Mouse (Mus musculus): Measurements from ENCODE around the gene Gm9508. TPM values are rescaled to one million over a fixed set of nuclear protein-coding genes. Genes with fewer than 3 reads are reported as not detected.
"Not testable (repeated sequence)": the region's sequence is repeated elsewhere in the genome, so short reads cannot be mapped to it uniquely, and the experiment has no call there.

The Gm9508 gene
- polyA plus RNA-seq, 1 experiment from 2014 or later = not detected

- Histone ChIP-seq H3K9me3 (0 out of 2 replicates have a peak, but pooled peaks cover 9% of the 10 kb centered on the region), H3K36me3 (no peaks in the 10 kb centered on the region), H3K27ac (no peak overlapping the region), H3K4me1 (replicated peaks) (no peaks in the 10 kb centered on the region), H3K9ac (no peak overlapping the region), H3K4me2 (no peak overlapping the region), H3K27me3 (no peaks in the 10 kb centered on the region), H3K4me3 (no peak overlapping the region)
- WGBS = 82% methylated on average over 3 of the region's 3 CpGs
- ATAC-seq (ENCODE audit: low FRiP score) = no peak
Measured at GRCm38 (mm10) chr10:77709831-77710230, 12.8 kb upstream of the Gm9508 start.

- Histone ChIP-seq H3K4me1 (replicated peaks) (no peaks in the 10 kb centered on the region), H3K4me2 (no peak within 1 kb of the TSS), H3K9ac (no peak within 1 kb of the TSS), H3K4me3 (no peak within 1 kb of the TSS), H3K27me3 (no peaks in the 10 kb centered on the region), H3K36me3 (no peaks in the 10 kb centered on the region), H3K9me3 (peaks cover 17% of the 10 kb centered on the region; the same call in 1 of the 2 replicates), H3K27ac (no peak within 1 kb of the TSS)
- no peak for ATAC-seq (ENCODE audit: low FRiP score)
- 93% methylated on average over 1 of the region's 1 CpGs for WGBS
Measured at GRCm38 (mm10) chr10:77706326-77706725, 9.3 kb upstream of the Gm9508 start, which contains the start of gene Gm10272. TSS of gene Gm10272 (plus strand) at chr10:77706626.

GRCm38 (mm10) chr10:77690356-77690807, 6.7 kb downstream of the Gm9508 start, which contains the start of gene Gm19402:
TSS of gene Gm19402 (minus strand) at chr10:77690757.
- H3K4me3 ChIP-seq = not testable (repeated sequence)

GRCm38 (mm10) chr10:77687021-77687420, 10.0 kb downstream of the Gm9508 start:
- 31% methylated on average over 10 of the region's 10 CpGs for WGBS
- Histone ChIP-seq H3K27ac (no peak overlapping the region), H3K36me3 (no peaks in the 10 kb centered on the region), H3K4me1 (replicated peaks) (peaks cover 33% of the 10 kb centered on the region), H3K4me3 (no peak overlapping the region), H3K4me2 (no peak overlapping the region), H3K9me3 (no peaks in the 10 kb centered on the region), H3K27me3 (peaks cover 53% of the 10 kb centered on the region), H3K9ac (no peak overlapping the region)
- ATAC-seq (ENCODE audit: low FRiP score) = no peak

More at GRCm38 (mm10) chr10:77690356-77690807, 6.7 kb downstream of the Gm9508 start, which contains the start of gene Gm19402:
- ATAC-seq (ENCODE audit: low FRiP score); H3K9me3 ChIP-seq; H3K27ac ChIP-seq; H3K36me3 ChIP-seq; H3K9ac ChIP-seq; H3K4me2 ChIP-seq: not testable (repeated sequence)
- 78% methylated on average over 3 of the region's 3 CpGs for WGBS
- H3K4me1 ChIP-seq (replicated peaks) = peaks cover 26% of the 10 kb centered on the region
- H3K27me3 ChIP-seq = peaks cover 36% of the 10 kb centered on the region

- no peak within 1 kb of the TSS for H3K27ac ChIP-seq
- peaks cover 53% of the 10 kb centered on the region for H3K27me3 ChIP-seq
- no peaks in the 10 kb centered on the region for H3K9me3 ChIP-seq
- WGBS = 7% methylated on average over 22 of the region's 22 CpGs
- ATAC-seq (ENCODE audit: low FRiP score) = no peak
- no peak within 1 kb of the TSS for H3K4me2 ChIP-seq
- no peak within 1 kb of the TSS for H3K9ac ChIP-seq
- H3K36me3 ChIP-seq = no peaks in the 10 kb centered on the region
- H3K4me3 ChIP-seq = no peak within 1 kb of the TSS
- H3K4me1 ChIP-seq (replicated peaks) = peaks cover 33% of the 10 kb centered on the region
Measured at GRCm38 (mm10) chr10:77685895-77686664, 11.0 kb downstream of the Gm9508 start, which contains the start of gene Tspear. TSS of gene Tspear (plus strand) at chr10:77686569.

- WGBS = 39% methylated on average over 8 of the region's 8 CpGs
- H3K27me3 ChIP-seq = peaks cover 58% of the 10 kb centered on the region
Measured at GRCm38 (mm10) chr10:77684181-77684580, 12.9 kb downstream of the Gm9508 start.

GRCm38 (mm10) chr10:77682994-77683393, 14.0 kb downstream of the Gm9508 start:
- H3K27me3 ChIP-seq = peaks cover 59% of the 10 kb centered on the region
- no peak overlapping the region for H3K4me3 ChIP-seq
- no peak overlapping the region for H3K4me2 ChIP-seq
- no peak overlapping the region for H3K9ac ChIP-seq
- no peak for ATAC-seq (ENCODE audit: low FRiP score)
- H3K9me3 ChIP-seq = no peaks in the 10 kb centered on the region
- H3K36me3 ChIP-seq = no peaks in the 10 kb centered on the region
- peaks cover 24% of the 10 kb centered on the region for H3K4me1 ChIP-seq (replicated peaks)
- 77% methylated on average over 7 of the region's 7 CpGs for WGBS
- no peak overlapping the region for H3K27ac ChIP-seq

More at GRCm38 (mm10) chr10:77684181-77684580, 12.9 kb downstream of the Gm9508 start:
- H3K4me1 ChIP-seq (replicated peaks) = peaks cover 23% of the 10 kb centered on the region
- no peak overlapping the region for H3K27ac ChIP-seq
- no peak overlapping the region for H3K4me2 ChIP-seq
- no peak overlapping the region for H3K9ac ChIP-seq
- no peak for ATAC-seq (ENCODE audit: low FRiP score)
- H3K4me3 ChIP-seq = no peak overlapping the region
- no peaks in the 10 kb centered on the region for H3K9me3 ChIP-seq
- H3K36me3 ChIP-seq = no peaks in the 10 kb centered on the region

- Histone ChIP-seq H3K4me3 (peak overlapping the region; percentile 37), H3K9ac (peak overlapping the region; percentile 53), H3K27me3 (peaks cover 56% of the 10 kb centered on the region), H3K27ac (no peak overlapping the region), H3K9me3 (no peaks in the 10 kb centered on the region), H3K36me3 (no peaks in the 10 kb centered on the region), H3K4me2 (peak overlapping the region; percentile 71), H3K4me1 (replicated peaks) (peaks cover 14% of the 10 kb centered on the region)
- 0 out of 2 replicates have a peak, but pooled peaks have one; percentile 52 for ATAC-seq (ENCODE audit: low FRiP score)
- under 1% methylated on average over 34 of the region's 35 CpGs for WGBS
Measured at GRCm38 (mm10) chr10:77677562-77677961, 19.5 kb downstream of the Gm9508 start.

GRCm38 (mm10) chr10:77673765-77674164, 23.3 kb downstream of the Gm9508 start:
- H3K9me3 ChIP-seq = no peaks in the 10 kb centered on the region
- no peak overlapping the region for H3K4me3 ChIP-seq
- 59% methylated on average over 13 of the region's 13 CpGs for WGBS
- no peak for ATAC-seq (ENCODE audit: low FRiP score)
- no peak overlapping the region for H3K4me2 ChIP-seq
- peaks cover 47% of the 10 kb centered on the region for H3K27me3 ChIP-seq
- H3K36me3 ChIP-seq = no peaks in the 10 kb centered on the region
- H3K9ac ChIP-seq = no peak overlapping the region
- peaks cover 14% of the 10 kb centered on the region for H3K4me1 ChIP-seq (replicated peaks)
- no peak overlapping the region for H3K27ac ChIP-seq

- Histone ChIP-seq H3K4me1 (replicated peaks) (no peaks in the 10 kb centered on the region), H3K9ac (no peak overlapping the region), H3K4me2 (no peak overlapping the region), H3K27ac (no peak overlapping the region), H3K4me3 (no peak overlapping the region), H3K27me3 (peaks cover 25% of the 10 kb centered on the region), H3K9me3 (no peaks in the 10 kb centered on the region), H3K36me3 (no peaks in the 10 kb centered on the region)
- ATAC-seq (ENCODE audit: low FRiP score) = no peak
- 85% methylated on average over 4 of the region's 4 CpGs for WGBS
Measured at GRCm38 (mm10) chr10:77671519-77671918, 25.5 kb downstream of the Gm9508 start.

GRCm38 (mm10) chr10:77670710-77671109, 26.3 kb downstream of the Gm9508 start:
- H3K9me3 ChIP-seq = no peaks in the 10 kb centered on the region
- H3K36me3 ChIP-seq = no peaks in the 10 kb centered on the region
- 80% methylated on average over 4 of the region's 4 CpGs for WGBS
- peaks cover 17% of the 10 kb centered on the region for H3K27me3 ChIP-seq
- H3K4me3 ChIP-seq = no peak overlapping the region
- no peak overlapping the region for H3K27ac ChIP-seq
- no peaks in the 10 kb centered on the region for H3K4me1 ChIP-seq (replicated peaks)
- H3K9ac ChIP-seq = no peak overlapping the region
- no peak overlapping the region for H3K4me2 ChIP-seq
- no peak for ATAC-seq (ENCODE audit: low FRiP score)

- H3K4me1 ChIP-seq (replicated peaks) = no peaks in the 10 kb centered on the region
- no peaks in the 10 kb centered on the region for H3K9me3 ChIP-seq
- ATAC-seq (ENCODE audit: low FRiP score) = no peak
- H3K27ac ChIP-seq = no peak overlapping the region
- H3K9ac ChIP-seq = no peak overlapping the region
- peaks cover 8% of the 10 kb centered on the region; the same call in 1 of the 2 replicates for H3K27me3 ChIP-seq
- no peak overlapping the region for H3K4me2 ChIP-seq
- WGBS = 84% methylated on average over 4 of the region's 4 CpGs
- H3K4me3 ChIP-seq = no peak overlapping the region
- H3K36me3 ChIP-seq = no peaks in the 10 kb centered on the region
Measured at GRCm38 (mm10) chr10:77667402-77667801, 29.6 kb downstream of the Gm9508 start.

All from hindbrain, embryonic 13.5 days (tissue).